Mouse (Mus musculus) MEL (cell line): ENCODE measurements around the gene Mccc1. TPM values are rescaled to one million over a fixed set of nuclear protein-coding genes. Genes with fewer than 3 reads are reported as not detected.

Source experiments
- DNase-seq: peaks from one replicate; pipeline ENCODE4 v3.0.0; 2011; ENCODE audit warnings: low read depth, low spot score
- H3K27ac ChIP-seq: 2 replicates; pipeline ENCODE4 v1.5.1; 2012; ENCODE audit warnings: low read depth, mild to moderate bottlenecking, control low read depth, low read length, moderate library complexity; ENCODE audit not compliant: control insufficient read depth
- H3K27me3 ChIP-seq, 2 experiments: fragments of 150-350 bp in 1 of 2; sonication (generic) in 1 of 2; 2 replicates each; pipeline ENCODE4 v1.6.1; 2012; ENCODE audit warnings: low read length in 2 of 2, mild to moderate bottlenecking in 2 of 2, improper control_type of control experiment in 1 of 2, moderate library complexity in 1 of 2; ENCODE audit not compliant: insufficient read depth in 2 of 2, control insufficient read depth in 1 of 2
- H3K36me3 ChIP-seq, 2 experiments: 2 replicates each; pipeline ENCODE4 v1.6.1; 2012 to 2014; ENCODE audit warnings: low read length in 2 of 2, improper control_type of control experiment in 1 of 2, inconsistent platforms in 1 of 2, mild to moderate bottlenecking in 1 of 2; ENCODE audit not compliant: insufficient read depth in 2 of 2, control insufficient read depth in 1 of 2
- H3K4me1 ChIP-seq, 2 experiments: fragments of 150-350 bp in 1 of 2; sonication (generic) in 1 of 2; 2 replicates each; pipeline ENCODE4 v1.6.1; 2012; ENCODE audit warnings: low read length in 2 of 2, improper control_type of control experiment in 1 of 2, mild to moderate bottlenecking in 1 of 2; ENCODE audit not compliant: insufficient read depth in 2 of 2, control insufficient read depth in 1 of 2
- H3K4me3 ChIP-seq, 2 experiments: fragments of 150-350 bp in 1 of 2; sonication (generic) in 1 of 2; 2 replicates each; pipeline ENCODE4 v1.5.1; 2012; ENCODE audit warnings: low read depth in 2 of 2, low read length in 2 of 2, mild to moderate bottlenecking in 2 of 2, moderate library complexity in 2 of 2, control low read depth in 1 of 2, improper control_type of control experiment in 1 of 2; ENCODE audit not compliant: control insufficient read depth in 1 of 2, insufficient read depth in 1 of 2
- H3K79me2 ChIP-seq: 2 replicates; pipeline ENCODE4 v1.6.1; 2012; ENCODE audit warnings: mild to moderate bottlenecking, low read length, moderate library complexity; ENCODE audit not compliant: control insufficient read depth, poor library complexity, insufficient read depth
- H3K9ac ChIP-seq: 2 replicates; pipeline ENCODE4 v1.6.1; 2012; ENCODE audit warnings: low read depth, mild to moderate bottlenecking, control low read depth, low read length, moderate library complexity; ENCODE audit not compliant: control insufficient read depth, poor library complexity, severe bottlenecking
- H3K9me3 ChIP-seq: fragments of 150-350 bp; sonication (generic); replicated peaks from 2 replicates; pipeline ENCODE4 v1.6.1; 2012; ENCODE audit warnings: mild to moderate bottlenecking, low read length, improper control_type of control experiment, moderate library complexity; ENCODE audit not compliant: insufficient read depth
- BHLHE40 ChIP-seq: IDR thresholded peaks from 2 replicates; pipeline ENCODE4 v1.6.1; 2012; ENCODE audit warnings: low read depth, mild to moderate bottlenecking, inconsistent platforms, low read length, improper control_type of control experiment, borderline replicate concordance
- CHD1 ChIP-seq: IDR thresholded peaks from 2 replicates; pipeline ENCODE4 v1.6.1; 2012; ENCODE audit warnings: low read depth, mild to moderate bottlenecking, inconsistent platforms, low read length, improper control_type of control experiment
- CHD2 ChIP-seq: IDR thresholded peaks from 2 replicates; pipeline ENCODE4 v1.6.1; 2011; ENCODE audit warnings: low read length, improper control_type of control experiment
- CTCF ChIP-seq, 3 experiments: IDR thresholded peaks in 2 of 3; conservative IDR thresholded peaks in 1 of 3; 2 replicates each; pipeline ENCODE4 v1.5.1; 2011 to 2012; ENCODE audit warnings: low read length in 3 of 3, low read depth in 2 of 3, mild to moderate bottlenecking in 2 of 3, improper control_type of control experiment in 1 of 3, inconsistent platforms in 1 of 3, mixed read lengths in 1 of 3, moderate library complexity in 1 of 3; ENCODE audit not compliant: control insufficient read depth in 1 of 3, insufficient read depth in 1 of 3, poor library complexity in 1 of 3, severe bottlenecking in 1 of 3
- EP300 ChIP-seq, 2 experiments: IDR thresholded peaks; 2 replicates each; pipeline ENCODE4 v1.6.1; 2011; ENCODE audit warnings: improper control_type of control experiment in 2 of 2, low read length in 2 of 2, low read depth in 1 of 2, mild to moderate bottlenecking in 1 of 2
- ETS1 ChIP-seq: IDR thresholded peaks from 2 replicates; pipeline ENCODE4 v1.6.1; 2012; ENCODE audit warnings: low read depth, mild to moderate bottlenecking, inconsistent platforms, low read length, improper control_type of control experiment, moderate library complexity
- JUND ChIP-seq: IDR thresholded peaks from 2 replicates; pipeline ENCODE4 v1.6.1; 2011; ENCODE audit warnings: low read depth, mild to moderate bottlenecking, improper control_type of control experiment, low read length
- KAT2A ChIP-seq: conservative IDR thresholded peaks from 2 replicates; pipeline ENCODE4 v1.6.1; 2012; ENCODE audit warnings: low read depth, low read length, improper control_type of control experiment, inconsistent platforms
- MAX ChIP-seq: IDR thresholded peaks from 2 replicates; pipeline ENCODE4 v1.6.1; 2011; ENCODE audit warnings: low read length, improper control_type of control experiment
- MAZ ChIP-seq: IDR thresholded peaks from 2 replicates; pipeline ENCODE4 v1.6.1; 2012; ENCODE audit warnings: low read depth, mild to moderate bottlenecking, inconsistent platforms, low read length, improper control_type of control experiment
- MEF2A ChIP-seq: IDR thresholded peaks from 2 replicates; pipeline ENCODE4 v1.6.1; 2014; ENCODE audit warnings: low read depth, mild to moderate bottlenecking, inconsistent platforms, low read length, improper control_type of control experiment; ENCODE audit not compliant: poor library complexity, insufficient replicate concordance, severe bottlenecking; ENCODE audit errors: extremely low read depth
- MXI1 ChIP-seq: IDR thresholded peaks from 2 replicates; pipeline ENCODE4 v1.6.1; 2011; ENCODE audit warnings: mild to moderate bottlenecking, low read depth, low read length, improper control_type of control experiment
- MYB ChIP-seq: IDR thresholded peaks from 2 replicates; pipeline ENCODE4 v1.6.1; 2011; ENCODE audit warnings: mild to moderate bottlenecking, low read depth, low read length, improper control_type of control experiment
- MYC ChIP-seq: IDR thresholded peaks from 2 replicates; pipeline ENCODE4 v1.6.1; 2011; ENCODE audit warnings: low read depth, mild to moderate bottlenecking, low read length, improper control_type of control experiment, moderate library complexity
- NELFE ChIP-seq: IDR thresholded peaks from 2 replicates; pipeline ENCODE4 v1.6.1; 2011; ENCODE audit warnings: low read depth, low read length, improper control_type of control experiment
- POLR2AphosphoS2 ChIP-seq: IDR thresholded peaks from 2 replicates; pipeline ENCODE4 v1.6.1; 2011; ENCODE audit warnings: low read length, improper control_type of control experiment
- POLR2AphosphoS5 ChIP-seq: IDR thresholded peaks from 2 replicates; pipeline ENCODE4 v1.6.1; 2012; ENCODE audit warnings: low read depth, borderline replicate concordance, mild to moderate bottlenecking, inconsistent platforms, low read length, moderate library complexity, mixed read lengths
- RAD21 ChIP-seq: IDR thresholded peaks from 2 replicates; pipeline ENCODE4 v1.6.1; 2011; ENCODE audit warnings: mild to moderate bottlenecking, low read depth, low read length, improper control_type of control experiment
- RCOR1 ChIP-seq: IDR thresholded peaks from 2 replicates; pipeline ENCODE4 v1.6.1; 2012; ENCODE audit warnings: low read depth, mild to moderate bottlenecking, inconsistent platforms, low read length, improper control_type of control experiment
- SIN3A ChIP-seq: IDR thresholded peaks from 2 replicates; pipeline ENCODE4 v1.6.1; 2012; ENCODE audit warnings: low read length, improper control_type of control experiment, inconsistent platforms
- SMC3 ChIP-seq: IDR thresholded peaks from 2 replicates; pipeline ENCODE4 v1.6.1; 2011; ENCODE audit warnings: low read depth, low read length, improper control_type of control experiment
- TAL1 ChIP-seq: IDR thresholded peaks from 2 replicates; pipeline ENCODE4 v1.6.1; 2012; ENCODE audit warnings: mild to moderate bottlenecking, inconsistent platforms, low read length, moderate library complexity, mixed read lengths
- TBP ChIP-seq: IDR thresholded peaks from 2 replicates; pipeline ENCODE4 v1.8.0; 2011; ENCODE audit warnings: low read depth, low read length, improper control_type of control experiment
- UBTF ChIP-seq: IDR thresholded peaks from 2 replicates; pipeline ENCODE4 v1.6.1; 2012; ENCODE audit warnings: low read depth, mild to moderate bottlenecking, inconsistent platforms, low read length, improper control_type of control experiment, moderate library complexity, borderline replicate concordance; ENCODE audit not compliant: insufficient read depth
- USF1 ChIP-seq: IDR thresholded peaks from 2 replicates; pipeline ENCODE4 v1.6.1; 2014; ENCODE audit warnings: low read depth, mild to moderate bottlenecking, inconsistent platforms, low read length, improper control_type of control experiment, moderate library complexity
- ZC3H11A ChIP-seq: IDR thresholded peaks from 2 replicates; pipeline ENCODE4 v1.6.1; 2012; ENCODE audit warnings: low read depth, mild to moderate bottlenecking, inconsistent platforms, low read length, improper control_type of control experiment
- ZKSCAN1 ChIP-seq: IDR thresholded peaks from 2 replicates; pipeline ENCODE4 v1.6.1; 2012; ENCODE audit warnings: low read depth, mild to moderate bottlenecking, inconsistent platforms, low read length, improper control_type of control experiment, moderate library complexity
- ZMIZ1 ChIP-seq: IDR thresholded peaks from 2 replicates; pipeline ENCODE4 v1.6.1; 2012; ENCODE audit warnings: low read depth, mild to moderate bottlenecking, inconsistent platforms, low read length, improper control_type of control experiment, moderate library complexity
- ZNF384 ChIP-seq: IDR thresholded peaks from 2 replicates; pipeline ENCODE4 v1.6.1; 2012; ENCODE audit warnings: low read depth, mild to moderate bottlenecking, inconsistent platforms, low read length, improper control_type of control experiment
- polyA plus RNA-seq, 2 experiments: library from polyadenylated mRNA; stranded (reverse) in 1 of 2; unstranded in 1 of 2; fragments of >175 nt in 1 of 2; fragments of >200 nt in 1 of 2; gene quantifications; 2 replicates each; pipeline versions ENCODE4 v1.2.1 to v1.2.4; 2012; ENCODE audit warnings: low replicate concordance in 2 of 2, low read depth in 1 of 2; ENCODE audit not compliant: insufficient read length in 2 of 2, insufficient read depth in 1 of 2, missing spikeins in 1 of 2
- total RNA-seq: library from RNA; depleted of rRNA; stranded (reverse); fragments of 300-350 nt; gene quantifications from 2 replicates; pipeline ENCODE4 v1.2.3, GENCODE M21; 2012

The Mccc1 gene
- total and polyA plus RNA-seq, 3 experiments = 4.0 to 14.7 TPM; not detected in 1

DNA sequence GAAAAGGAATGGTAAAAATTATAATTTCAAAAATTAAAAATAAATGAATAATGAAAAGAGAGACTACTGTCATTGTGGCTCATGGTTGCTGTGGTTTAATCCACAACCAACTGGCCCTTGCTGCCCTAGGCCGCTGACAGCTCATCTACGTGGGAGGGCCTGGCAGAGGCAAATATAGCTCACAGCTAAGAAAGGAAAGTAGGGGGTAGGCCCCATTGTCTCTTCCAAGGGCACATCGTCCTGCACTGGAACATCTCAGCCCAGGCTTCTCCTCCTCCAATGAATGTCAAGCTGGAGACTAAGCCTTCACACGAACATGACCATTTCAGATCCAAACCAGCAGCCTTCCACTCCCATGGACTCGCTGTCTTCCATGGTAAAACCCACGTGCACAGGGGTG, 14.2 kb downstream of the Mccc1 start:
- Histone ChIP-seq H3K27ac (no peak overlapping the region), H3K9ac (no peak overlapping the region), H3K9me3 (no peaks in the 10 kb centered on the region), H3K27me3 (no peaks in the 10 kb centered on the region), H3K4me1 (no peaks in the 10 kb centered on the region), H3K36me3 (no peaks in the 10 kb centered on the region; a peak in 1 of 4 replicates), H3K4me3 (no peak overlapping the region), H3K79me2 (no peaks in the 10 kb centered on the region)
- TF ChIP-seq MYB (no peak), ZKSCAN1 (no peak), NELFE (no peak), BHLHE40 (no peak), CHD2 (no peak), KAT2A (no peak), ZNF384 (no peak), ZMIZ1 (no peak), MAZ (no peak), RAD21 (no peak), CHD1 (no peak), EP300 (IDR thresholded peaks at IDR 0.05; ENCODE audit: low read depth in 1 of 2, low read length in 2 of 2) (no peak), ETS1 (no peak), MAX (no peak), TBP (no peak), SIN3A (no peak), USF1 (no peak), POLR2AphosphoS2 (no peak), POLR2AphosphoS5 (no peak), UBTF (no peak)
- no peak for DNase-seq

DNA sequence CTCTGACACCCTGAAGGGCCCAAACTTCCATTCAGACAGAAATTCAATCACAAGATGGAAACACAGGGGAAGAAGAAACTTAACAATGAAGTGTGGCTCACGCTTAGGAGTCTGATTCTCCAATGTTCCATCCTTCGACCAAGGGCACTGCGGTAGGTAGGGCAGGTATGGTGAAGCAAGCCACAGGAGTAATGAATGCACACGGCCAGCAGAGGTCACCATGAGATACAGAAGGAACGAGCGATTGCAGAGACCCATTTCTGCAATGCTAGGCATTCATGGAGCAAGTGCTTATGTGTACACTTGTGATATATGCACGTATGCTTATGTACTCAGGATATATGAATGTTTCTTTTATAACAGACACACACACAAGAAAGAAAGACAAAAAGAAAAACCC, 26.9 kb downstream of the Mccc1 start:
- no peaks in the 10 kb centered on the region for H3K79me2 ChIP-seq
- H3K9me3 ChIP-seq = no peaks in the 10 kb centered on the region
- no peak overlapping the region for H3K4me3 ChIP-seq
- no peaks in the 10 kb centered on the region for H3K4me1 ChIP-seq
- H3K36me3 ChIP-seq = no peaks in the 10 kb centered on the region
- H3K9ac ChIP-seq = no peak overlapping the region
- H3K27ac ChIP-seq = no peak overlapping the region
- DNase-seq = peak; percentile 74
- no peaks in the 10 kb centered on the region for H3K27me3 ChIP-seq
- TF ChIP-seq MAZ (no peak), SIN3A (no peak), TAL1 (no peak), MAX (no peak), CHD2 (no peak), MYC (no peak), CHD1 (no peak), MXI1 (no peak), NELFE (no peak), ZC3H11A (peak; percentile 77), UBTF (no peak), JUND (no peak), RCOR1 (no peak), MEF2A (no peak), RAD21 (peak; percentile 78), ZMIZ1 (no peak), EP300 (IDR thresholded peaks at IDR 0.05; ENCODE audit: low read depth in 1 of 2, low read length in 2 of 2) (no peak), CTCF (IDR thresholded peaks at IDR 0.05 in 2 of 3, conservative IDR thresholded peaks at IDR 0.05 in 1 of 3; ENCODE audit: control insufficient read depth in 1 of 3, insufficient read depth in 1 of 3, low read depth in 2 of 3, low read length in 3 of 3, poor library complexity in 1 of 3, severe bottlenecking in 1 of 3) (peak; percentile 70 to 89 (median 71)), ZKSCAN1 (no peak), SMC3 (peak; percentile 93)
